Mouse (Mus musculus) olfactory bulb, adult 2 months (tissue): ENCODE results near the gene Wfikkn1.

ENCODE experiments used
- CTCF ChIP-seq: fragments of 200-500 bp; IDR thresholded peaks from 2 replicates; pipeline ENCODE4 v1.5.1; 2012; ENCODE audit warnings: low read depth, mild to moderate bottlenecking, low read length, moderate library complexity; ENCODE audit not compliant: insufficient read depth
- POLR2A ChIP-seq: fragments of 200-500 bp; IDR thresholded peaks from 2 replicates; pipeline ENCODE4 v1.6.1; 2012; ENCODE audit warnings: mild to moderate bottlenecking, low read depth, low read length, moderate library complexity; ENCODE audit not compliant: insufficient read depth

DNA sequence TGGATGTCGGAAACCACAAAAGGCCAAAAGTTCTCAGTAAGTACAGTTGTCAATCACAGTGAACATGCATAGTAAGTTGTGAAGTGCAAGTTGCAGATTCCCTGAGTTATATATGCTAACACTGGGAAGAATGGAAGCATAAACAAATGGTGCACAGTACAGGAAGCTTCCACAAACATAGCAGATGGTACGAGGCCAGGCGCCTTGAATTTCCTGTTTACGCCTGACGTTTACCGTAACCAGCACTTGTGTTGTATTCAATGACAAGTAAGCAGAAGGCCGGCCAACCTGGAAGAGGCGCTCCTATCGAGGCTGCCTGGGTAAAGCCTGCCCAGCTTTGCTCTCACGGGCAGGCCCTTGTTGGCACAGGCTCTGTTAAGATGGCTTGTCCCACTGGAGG lies 6.8 kb upstream of the Wfikkn1 start:
- no peak for TF ChIP-seq CTCF
- no peak for TF ChIP-seq POLR2A
